Mouse (Mus musculus) embryonic fibroblast, embryonic 13.5 days (primary cell): ENCODE results near the gene Atp4a.
"Not testable (repeated sequence)": the region's sequence is repeated elsewhere in the genome, so short reads cannot be mapped to it uniquely, and the experiment has no call there.

ENCODE experiments used
- CTCF ChIP-seq: IDR thresholded peaks from 2 replicates; pipeline ENCODE4 v1.5.1; 2011; ENCODE audit warnings: mild to moderate bottlenecking, control low read depth, low read length, moderate library complexity, borderline replicate concordance; ENCODE audit not compliant: insufficient read depth
- POLR2A ChIP-seq: IDR thresholded peaks from 2 replicates; pipeline ENCODE4 v1.6.1; 2011; ENCODE audit warnings: low read depth, mild to moderate bottlenecking, control low read depth, low read length, moderate library complexity

GRCm38 (mm10) chr7:30730064-30730722, 18.2 kb downstream of the Atp4a start:
- not testable (repeated sequence) for TF ChIP-seq CTCF, POLR2A
